Mouse (Mus musculus): ENCODE measurements around the gene Rragb. TPM values are rescaled to one million over a fixed set of nuclear protein-coding genes. Genes with fewer than 3 reads are reported as not detected.
A peak's percentile ranks its signal among the peaks of the same experiment; 100 is the strongest.
"Not testable (repeated sequence)": the region's sequence is repeated elsewhere in the genome, so short reads cannot be mapped to it uniquely, and the experiment has no call there.

The Rragb gene
- 6.1 and 7.1 TPM in 2 replicates for polyA plus RNA-seq (2015; fragmentation: Nextera tagmentation; extraction: Ambion mirVana)

DNA sequence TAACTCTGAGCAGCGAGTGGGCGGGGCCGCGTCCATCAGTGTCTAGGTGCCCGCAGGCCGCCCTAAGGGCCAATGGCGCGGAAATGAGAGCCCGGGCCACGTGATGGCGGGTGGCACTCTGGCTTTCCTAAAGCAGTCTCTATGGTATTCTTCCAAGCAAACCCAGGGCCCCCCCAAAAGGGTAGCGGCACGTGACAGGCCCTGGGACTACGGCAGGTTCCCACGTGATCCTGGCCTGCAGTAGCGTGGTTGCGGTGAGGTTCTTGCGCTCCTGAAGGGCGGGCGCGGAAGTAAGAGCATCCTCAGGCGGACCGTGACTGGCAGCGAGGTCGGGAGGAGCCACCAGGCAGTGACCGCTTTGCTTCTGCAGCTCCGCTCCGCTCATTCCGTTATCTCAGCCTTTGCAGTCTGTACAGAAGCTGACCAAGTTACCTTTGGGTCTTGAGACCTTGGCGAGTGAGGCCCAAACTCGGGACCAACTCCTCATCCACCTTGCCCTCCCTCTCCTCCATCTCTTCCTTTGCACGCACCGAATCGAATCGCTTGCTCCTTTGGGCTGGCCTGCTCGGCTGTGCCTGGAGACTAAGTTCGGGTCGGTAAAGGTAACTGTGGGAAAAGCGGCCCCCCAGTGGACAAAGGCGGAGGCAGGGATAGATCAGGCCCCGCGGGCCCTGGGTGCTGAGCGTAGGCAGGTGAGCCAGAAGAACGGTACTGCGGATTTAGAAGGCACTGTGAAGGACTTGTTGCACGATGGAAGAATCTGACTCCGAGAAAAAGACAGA, at the start of gene Rragb:
TSS of gene Rragb (plus strand) at position 248 of the 782 bp plus-strand sequence.
- no peaks in the 10 kb centered on the region for H3K27me3 ChIP-seq
- no peaks in the 10 kb centered on the region for H3K4me1 ChIP-seq
- no peaks in the 10 kb centered on the region for H3K36me3 ChIP-seq
- ATAC-seq (replicated peaks), result peak; percentile 98
- 21% methylated on average over 47 of the region's 47 CpGs for WGBS
- H3K4me2 ChIP-seq (replicated peaks), result peak within 1 kb of the TSS; percentile 61
- H3K9ac ChIP-seq (replicated peaks), result peak within 1 kb of the TSS; percentile 54
- peak within 1 kb of the TSS; percentile 58 for H3K4me3 ChIP-seq
- peak within 1 kb of the TSS; percentile 65 for H3K27ac ChIP-seq (replicated peaks)
- H3K9me3 ChIP-seq, result no peaks in the 10 kb centered on the region

DNA sequence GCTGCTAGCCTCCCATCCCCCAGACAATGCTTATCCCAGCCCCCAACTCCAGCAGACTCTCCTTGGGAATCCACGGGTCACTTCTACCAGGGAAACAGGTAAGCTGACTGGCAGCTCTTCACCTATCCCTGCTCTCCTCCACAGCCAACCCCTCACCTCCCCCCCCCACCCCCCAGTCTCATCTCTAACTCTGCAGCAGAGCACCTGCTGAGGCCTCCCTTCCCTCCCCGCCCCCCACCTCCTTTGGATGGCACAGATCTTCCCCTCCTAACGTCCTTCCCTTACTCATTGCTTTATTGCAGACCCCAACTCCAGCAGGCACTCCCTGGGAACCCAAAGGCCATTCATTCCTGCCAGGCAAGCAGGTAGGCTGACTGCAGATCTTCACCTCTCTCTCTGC, 21.3 kb upstream of the Rragb start, which contains the start of gene Foxr2:
TSS of gene Foxr2 (plus strand) at position 301 of the 400 bp plus-strand sequence.
- Histone ChIP-seq H3K4me2 (replicated peaks) (no peak within 1 kb of the TSS), H3K27ac (replicated peaks) (no peak within 1 kb of the TSS), H3K27me3 (no peaks in the 10 kb centered on the region), H3K4me3 (no peak within 1 kb of the TSS), H3K9me3 (no peaks in the 10 kb centered on the region), H3K36me3 (no peaks in the 10 kb centered on the region), H3K9ac (replicated peaks) (no peak within 1 kb of the TSS), H3K4me1 (no peaks in the 10 kb centered on the region)
- ATAC-seq (replicated peaks), result no peak
- WGBS, result 16% methylated on average over 2 of the region's 3 CpGs

- Histone ChIP-seq H3K9me3 (no peaks in the 10 kb centered on the region), H3K36me3 (no peaks in the 10 kb centered on the region), H3K4me3 (no peak overlapping the region), H3K4me1 (no peaks in the 10 kb centered on the region), H3K9ac (replicated peaks) (no peak overlapping the region), H3K4me2 (replicated peaks) (no peak overlapping the region), H3K27ac (replicated peaks) (no peak overlapping the region), H3K27me3 (no peaks in the 10 kb centered on the region)
- WGBS, result 48% methylated on average over 2 of the region's 2 CpGs
- ATAC-seq (replicated peaks), result no peak
These were observed 20.8 kb upstream of the Rragb start for GRCm38 (mm10) chrX:153119013-153119412.

- H3K4me2 ChIP-seq (replicated peaks), result no peak overlapping the region
- no peaks in the 10 kb centered on the region for H3K4me1 ChIP-seq
- no peak overlapping the region for H3K9ac ChIP-seq (replicated peaks)
- no peak overlapping the region for H3K4me3 ChIP-seq
- H3K9me3 ChIP-seq, result no peaks in the 10 kb centered on the region
- no peaks in the 10 kb centered on the region for H3K27me3 ChIP-seq
- no peaks in the 10 kb centered on the region for H3K36me3 ChIP-seq
- WGBS, result 48% methylated on average over 3 of the region's 3 CpGs
- no peak for ATAC-seq (replicated peaks)
- H3K27ac ChIP-seq (replicated peaks), result no peak overlapping the region
These were observed 2.9 kb downstream of the Rragb start for GRCm38 (mm10) chrX:153142656-153143055.

DNA sequence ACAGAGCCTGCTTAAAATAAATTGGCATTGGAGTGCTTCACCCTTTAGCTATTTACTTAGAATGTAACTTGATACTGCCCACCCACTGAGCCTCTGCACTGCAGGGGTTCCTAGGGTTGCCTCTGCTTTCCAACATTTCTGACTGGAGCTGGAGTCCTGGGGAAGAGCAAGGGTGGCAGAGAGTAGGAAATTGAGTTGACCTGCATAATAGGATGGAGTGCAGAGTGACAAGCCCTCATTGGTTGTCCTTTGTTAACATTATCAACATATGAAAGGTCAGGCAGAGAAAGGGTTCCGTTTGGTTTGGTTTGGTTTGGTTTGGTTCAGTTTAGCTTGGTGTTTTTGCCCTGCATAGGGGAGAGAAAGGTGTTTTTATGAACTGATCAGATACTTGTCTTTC, 12.0 kb downstream of the Rragb start:
- no peak for ATAC-seq (replicated peaks)
- 19% methylated on average over 1 of the region's 1 CpGs for WGBS
- H3K9me3 ChIP-seq, result no peaks in the 10 kb centered on the region

DNA sequence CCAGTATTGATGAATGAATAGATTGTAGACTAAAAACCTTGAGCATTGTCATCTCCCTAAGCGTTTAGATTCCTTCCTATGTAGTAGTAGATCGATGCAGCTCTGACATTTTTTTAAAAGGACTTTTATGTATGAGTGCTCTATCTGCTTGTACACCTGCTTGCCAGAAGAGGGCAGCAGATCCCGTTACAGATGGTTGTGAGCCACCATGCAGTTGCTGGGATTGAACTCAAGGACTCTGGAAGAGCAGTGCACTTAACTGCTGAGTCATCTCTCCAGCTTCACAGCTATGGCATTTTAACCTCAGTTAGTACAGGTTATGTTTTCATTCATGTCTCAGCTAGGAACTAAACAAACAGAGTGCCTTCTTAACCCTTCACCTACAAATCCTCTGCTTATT, 15.5 kb downstream of the Rragb start:
- no peaks in the 10 kb centered on the region for H3K27me3 ChIP-seq
- H3K4me1 ChIP-seq, result no peaks in the 10 kb centered on the region
- H3K9ac ChIP-seq (replicated peaks), result no peak overlapping the region
- WGBS, result 53% methylated on average over 3 of the region's 3 CpGs
- H3K4me2 ChIP-seq (replicated peaks), result no peak overlapping the region
- H3K36me3 ChIP-seq, result no peaks in the 10 kb centered on the region
- H3K9me3 ChIP-seq, result no peaks in the 10 kb centered on the region
- H3K27ac ChIP-seq (replicated peaks), result no peak overlapping the region
- no peak for ATAC-seq (replicated peaks)
- no peak overlapping the region for H3K4me3 ChIP-seq

More for the DNA sequence above, 12.0 kb downstream of the Rragb start:
- H3K4me3 ChIP-seq, result no peak overlapping the region
- no peak overlapping the region for H3K4me2 ChIP-seq (replicated peaks)
- H3K9ac ChIP-seq (replicated peaks), result no peak overlapping the region
- H3K27me3 ChIP-seq, result no peaks in the 10 kb centered on the region
- no peaks in the 10 kb centered on the region for H3K36me3 ChIP-seq
- no peak overlapping the region for H3K27ac ChIP-seq (replicated peaks)
- no peaks in the 10 kb centered on the region for H3K4me1 ChIP-seq

DNA sequence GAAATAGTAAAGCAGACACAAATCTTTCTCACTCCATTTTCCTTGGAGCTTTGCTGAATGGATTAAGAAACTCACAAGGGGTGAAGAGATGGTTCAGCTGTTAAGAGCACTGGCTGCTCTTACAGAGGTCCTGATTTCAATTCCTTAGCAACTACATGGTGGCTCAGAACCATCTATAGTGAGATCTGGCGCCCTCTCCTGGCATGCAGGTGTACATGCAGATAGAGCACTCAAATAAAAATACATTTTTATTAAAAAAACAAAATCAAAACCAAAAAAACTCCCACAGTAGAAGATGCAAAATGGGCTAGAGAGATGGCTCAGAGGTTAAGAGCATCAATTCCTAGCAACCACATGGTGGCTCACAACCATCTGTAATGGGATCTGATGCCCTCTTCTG, 35.0 kb downstream of the Rragb start:
- no peak overlapping the region for H3K4me3 ChIP-seq
- H3K4me1 ChIP-seq, result no peaks in the 10 kb centered on the region
- H3K9ac ChIP-seq (replicated peaks), result no peak overlapping the region
- WGBS, result 12% methylated on average over 1 of the region's 1 CpGs
- ATAC-seq (replicated peaks), result no peak
- H3K4me2 ChIP-seq (replicated peaks), result no peak overlapping the region
- H3K27ac ChIP-seq (replicated peaks), result no peak overlapping the region
- no peaks in the 10 kb centered on the region for H3K36me3 ChIP-seq
- H3K27me3 ChIP-seq, result no peaks in the 10 kb centered on the region
- no peaks in the 10 kb centered on the region for H3K9me3 ChIP-seq

DNA sequence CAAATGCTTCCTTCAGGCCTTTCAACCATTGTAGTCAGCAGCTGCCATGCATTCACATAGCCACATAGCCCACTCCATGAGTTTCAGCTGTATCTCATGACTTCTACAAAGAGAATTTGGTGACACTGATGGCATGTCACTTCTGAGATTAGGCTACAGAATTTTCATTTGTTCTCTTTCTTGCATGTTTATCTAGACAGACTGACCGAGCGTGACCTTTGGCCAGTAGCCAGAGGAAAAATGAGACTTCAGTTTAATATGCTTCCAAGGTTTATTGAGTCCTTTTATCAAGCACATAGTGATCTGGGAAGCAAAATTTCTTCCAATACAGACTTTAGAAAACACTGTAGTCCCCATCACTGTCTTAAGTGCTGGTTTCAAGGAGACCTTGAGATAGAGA, 42.4 kb downstream of the Rragb start:
- Histone ChIP-seq H3K36me3 (no peaks in the 10 kb centered on the region), H3K27me3 (no peaks in the 10 kb centered on the region), H3K4me2 (replicated peaks) (no peak overlapping the region), H3K4me3 (no peak overlapping the region), H3K9me3 (no peaks in the 10 kb centered on the region), H3K9ac (replicated peaks) (no peak overlapping the region), H3K4me1 (no peaks in the 10 kb centered on the region), H3K27ac (replicated peaks) (no peak overlapping the region)
- no peak for ATAC-seq (replicated peaks)
- 95% methylated on average over 2 of the region's 2 CpGs for WGBS

- H3K27me3 ChIP-seq; H3K36me3 ChIP-seq; H3K9ac ChIP-seq (replicated peaks); H3K4me1 ChIP-seq; H3K4me3 ChIP-seq; H3K9me3 ChIP-seq; H3K27ac ChIP-seq (replicated peaks); H3K4me2 ChIP-seq (replicated peaks); ATAC-seq (replicated peaks): not testable (repeated sequence)
- WGBS, result 79% methylated on average over 2 of the region's 2 CpGs
These were observed 59.4 kb downstream of the Rragb start for GRCm38 (mm10) chrX:153199185-153199584.

- Histone ChIP-seq H3K4me1 (no peaks in the 10 kb centered on the region), H3K4me2 (replicated peaks) (no peak overlapping the region), H3K36me3 (no peaks in the 10 kb centered on the region), H3K4me3 (no peak overlapping the region), H3K27ac (replicated peaks) (no peak overlapping the region), H3K9ac (replicated peaks) (no peak overlapping the region), H3K27me3 (no peaks in the 10 kb centered on the region), H3K9me3 (no peaks in the 10 kb centered on the region)
- WGBS, result 83% methylated on average over 1 of the region's 1 CpGs
- ATAC-seq (replicated peaks), result no peak
These were observed 71.3 kb downstream of the Rragb start for GRCm38 (mm10) chrX:153211101-153211500.

All from forebrain, embryonic 15.5 days (tissue).